Mouse (Mus musculus): ENCODE measurements around the gene Srpk2.

DNA sequence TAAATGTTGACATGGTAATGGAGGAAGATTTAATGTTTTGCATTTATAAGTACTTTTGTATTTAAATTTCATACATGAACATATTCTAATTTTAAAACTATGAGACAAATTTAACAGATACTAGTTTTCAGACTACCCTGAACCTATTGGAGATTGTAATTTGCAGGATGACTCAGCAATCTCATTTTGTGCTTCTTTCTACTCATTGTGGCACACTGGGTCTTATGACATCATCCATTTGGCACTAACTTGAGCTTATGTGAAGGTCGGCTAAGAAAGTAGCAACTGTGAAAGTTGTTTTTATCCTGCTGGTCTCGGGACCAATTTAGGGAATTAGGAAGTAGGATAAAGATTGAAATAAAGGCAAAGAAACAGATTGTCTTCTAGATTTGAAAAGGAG, 222.7 kb downstream of the Srpk2 start:
- no peak for TF ChIP-seq GATA1 (IDR thresholded peaks at IDR 0.05; ENCODE audit: low read length)
- TF ChIP-seq TAL1 (IDR thresholded peaks at IDR 0.05; ENCODE audit: low read length): no peak
